Mouse (Mus musculus) stomach, postnatal 0 days (tissue): ENCODE data around the gene Kank1. TPM values are rescaled to one million over a fixed set of nuclear protein-coding genes. Genes with fewer than 3 reads are reported as not detected.

Experiments used
- ATAC-seq: fragments of 200-750 bp; cut with Nextera tagmentation; 2 replicates; pipeline ENCODE4 v1.8.0; 2017; ENCODE audit not compliant: low FRiP score, low TSS enrichment
- DNase-seq: peaks from one replicate; pipeline ENCODE4 v3.0.0-alpha.2; 2016; ENCODE audit warnings: low spot score
- H3K27ac ChIP-seq: fragments of 300-500 bp; sonication (generic); replicated peaks from 2 replicates; pipeline ENCODE4 v1.5.1; 2014; ENCODE audit warnings: mild to moderate bottlenecking, control low read depth
- H3K27me3 ChIP-seq: fragments of 300-500 bp; sonication (generic); 2 replicates; pipeline ENCODE4 v1.6.1; 2014; ENCODE audit warnings: low read length; ENCODE audit not compliant: control insufficient read depth, insufficient read depth
- H3K36me3 ChIP-seq: fragments of 300-500 bp; sonication (generic); 2 replicates; pipeline ENCODE4 v1.6.1; 2014; ENCODE audit warnings: low read length, mixed read lengths; ENCODE audit not compliant: control insufficient read depth, insufficient read depth
- H3K4me1 ChIP-seq: fragments of 300-500 bp; sonication (generic); replicated peaks from 2 replicates; pipeline ENCODE4 v1.6.1; 2014; ENCODE audit warnings: antibody characterized with exemption; ENCODE audit not compliant: control insufficient read depth, insufficient read depth
- H3K4me2 ChIP-seq: fragments of 300-500 bp; sonication (generic); replicated peaks from 2 replicates; pipeline ENCODE4 v1.6.1; 2014; ENCODE audit warnings: low read depth, mild to moderate bottlenecking, control low read depth, moderate library complexity
- H3K4me3 ChIP-seq: fragments of 300-500 bp; sonication (generic); 2 replicates; pipeline ENCODE4 v1.5.1; 2014; ENCODE audit warnings: low read depth, low read length, control low read depth
- H3K9ac ChIP-seq: fragments of 300-500 bp; sonication (generic); 2 replicates; pipeline ENCODE4 v1.6.1; 2014; ENCODE audit warnings: mild to moderate bottlenecking, low read length, control low read depth, mixed read lengths
- H3K9me3 ChIP-seq: fragments of 300-500 bp; sonication (generic); 2 replicates; pipeline ENCODE4 v1.6.1; 2016; ENCODE audit warnings: low read length; ENCODE audit not compliant: control insufficient read depth
- CTCF ChIP-seq: IDR thresholded peaks from 2 replicates; pipeline ENCODE4 v1.5.1; 2016; ENCODE audit warnings: antibody characterized with exemption, low read depth, mild to moderate bottlenecking, moderate library complexity
- EP300 ChIP-seq: optimal IDR thresholded peaks from 2 replicates; pipeline ENCODE3; 2016; ENCODE audit warnings: antibody characterized with exemption
- WGBS: fragments of 180-500 bp; shearing (Covaris S2); extraction: QIAGEN DNeasy Blood & Tissue Kit; methylation state at CpG from one replicate; pipeline ENCODE4 v1.1.7; 2014; 5-methylcytosine and 5-hydroxymethylcytosine counted together
- polyA plus RNA-seq: library from polyadenylated mRNA; unstranded; fragments of >200 nt; fragmentation: Nextera tagmentation; extraction: Ambion mirVana; gene quantifications from 2 replicates; pipeline ENCODE4 v1.2.1, GENCODE M21; 2015

Kank1 gene
- polyA plus RNA-seq, 1 experiment from 2014 or later: 24.5 TPM

GRCm38 (mm10) chr19:25351257-25351955 is 114.6 kb downstream of the Kank1 start:
- 31% methylated on average over 15 of the region's 15 CpGs for WGBS
- Histone ChIP-seq H3K4me2 (no peak overlapping the region), H3K4me1 (no peaks in the 10 kb centered on the region), H3K27ac (no peak overlapping the region), H3K9ac (no peak overlapping the region), H3K4me3 (no peak overlapping the region), H3K36me3 (no peaks in the 10 kb centered on the region), H3K27me3 (no peaks in the 10 kb centered on the region), H3K9me3 (no peaks in the 10 kb centered on the region)
- no peak for ATAC-seq
- no peak for TF ChIP-seq CTCF
- no peak for TF ChIP-seq EP300
- DNase-seq: no peak

GRCm38 (mm10) chr19:25357094-25357493 is 120.3 kb downstream of the Kank1 start:
- Histone ChIP-seq H3K9ac (no peak overlapping the region), H3K4me2 (no peak overlapping the region), H3K9me3 (no peaks in the 10 kb centered on the region), H3K36me3 (no peaks in the 10 kb centered on the region), H3K4me1 (0 out of 2 replicates have a peak, but pooled peaks cover 2% of the 10 kb centered on the region), H3K4me3 (no peak overlapping the region), H3K27me3 (no peaks in the 10 kb centered on the region), H3K27ac (peak overlapping the region; percentile 31; the same call in 1 of the 2 replicates)
- TF ChIP-seq EP300 (no peak), CTCF (no peak)
- DNase-seq (no peak), ATAC-seq (no peak)
- 27% methylated on average over 11 of the region's 11 CpGs for WGBS

GRCm38 (mm10) chr19:25358486-25359120 is 121.8 kb downstream of the Kank1 start:
- ATAC-seq (no peak), DNase-seq (no peak)
- no peaks in the 10 kb centered on the region for H3K27me3 ChIP-seq
- no peak overlapping the region for H3K9ac ChIP-seq
- 59% methylated on average over 8 of the region's 8 CpGs for WGBS
- no peak overlapping the region for H3K4me3 ChIP-seq
- H3K4me2 ChIP-seq: no peak overlapping the region
- no peak for TF ChIP-seq CTCF
- no peak for TF ChIP-seq EP300
- no peaks in the 10 kb centered on the region for H3K9me3 ChIP-seq
- H3K27ac ChIP-seq: no peak overlapping the region
- H3K36me3 ChIP-seq: no peaks in the 10 kb centered on the region
- 0 out of 2 replicates have a peak, but pooled peaks cover 2% of the 10 kb centered on the region for H3K4me1 ChIP-seq

DNA sequence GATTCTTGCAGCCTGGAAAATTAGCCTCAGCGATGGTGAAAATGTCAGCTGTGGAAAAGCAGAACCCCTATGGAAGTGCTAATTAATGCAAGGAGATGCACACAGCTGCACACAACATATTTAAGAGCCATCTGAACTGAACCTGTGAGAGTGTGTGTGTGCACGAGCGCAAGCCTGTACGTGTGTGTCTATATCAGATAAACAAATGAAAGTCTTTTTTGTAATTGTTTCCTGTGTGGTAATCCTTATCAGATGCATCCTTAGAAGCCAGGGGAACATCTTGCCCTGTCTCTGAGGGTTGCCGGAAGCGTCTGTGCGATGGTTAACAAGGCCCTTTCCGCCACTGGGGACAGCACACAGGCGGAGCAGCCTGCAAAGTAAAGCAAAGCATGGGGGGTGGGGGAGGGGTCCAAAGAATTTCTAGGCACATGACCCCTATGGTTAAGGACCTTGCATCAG is 123.8 kb downstream of the Kank1 start:
- Histone ChIP-seq H3K9me3 (no peaks in the 10 kb centered on the region), H3K9ac (no peak overlapping the region; the same call in 1 of the 2 replicates), H3K27me3 (no peaks in the 10 kb centered on the region), H3K4me3 (no peak overlapping the region), H3K36me3 (no peaks in the 10 kb centered on the region), H3K27ac (no peak overlapping the region), H3K4me2 (no peak overlapping the region), H3K4me1 (0 out of 2 replicates have a peak, but pooled peaks cover 2% of the 10 kb centered on the region)
- DNase-seq: no peak
- no peak for ATAC-seq
- WGBS: 48% methylated on average over 9 of the region's 9 CpGs
- TF ChIP-seq CTCF: peak; percentile 35
- TF ChIP-seq EP300: no peak

DNA sequence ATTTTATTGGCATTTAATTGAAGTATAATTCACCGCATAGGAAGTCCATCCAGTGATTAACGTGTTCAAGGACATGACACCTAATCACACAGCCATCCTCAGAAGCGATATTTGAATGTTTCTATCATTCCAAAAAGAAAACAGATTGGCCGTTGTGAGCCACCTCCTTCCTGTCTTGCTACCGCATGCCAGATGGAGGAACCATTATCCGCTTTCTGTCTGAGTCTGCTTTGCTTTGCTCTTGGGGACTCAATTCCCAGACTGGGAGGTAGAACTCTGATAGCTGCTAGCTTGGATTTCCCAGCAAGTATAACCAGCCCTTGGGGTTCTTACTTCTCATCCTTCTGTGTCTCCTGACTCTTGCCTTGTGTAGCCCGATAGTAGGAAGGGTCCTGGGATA is 125.2 kb downstream of the Kank1 start:
- 0 out of 2 replicates have a peak, but pooled peaks cover 2% of the 10 kb centered on the region for H3K4me1 ChIP-seq
- DNase-seq (no peak), ATAC-seq (no peak)
- H3K36me3 ChIP-seq: no peaks in the 10 kb centered on the region
- H3K4me3 ChIP-seq: no peak overlapping the region
- WGBS: 69% methylated on average over 7 of the region's 7 CpGs
- no peak for TF ChIP-seq CTCF
- no peak for TF ChIP-seq EP300
- H3K4me2 ChIP-seq: no peak overlapping the region
- no peak overlapping the region for H3K27ac ChIP-seq
- no peak overlapping the region for H3K9ac ChIP-seq
- H3K9me3 ChIP-seq: no peaks in the 10 kb centered on the region
- H3K27me3 ChIP-seq: no peaks in the 10 kb centered on the region

GRCm38 (mm10) chr19:25365698-25366097 is 128.9 kb downstream of the Kank1 start:
- no peak overlapping the region for H3K27ac ChIP-seq
- no peak overlapping the region for H3K4me2 ChIP-seq
- ATAC-seq: no peak
- no peak for TF ChIP-seq EP300
- no peak for TF ChIP-seq CTCF
- H3K9ac ChIP-seq: no peak overlapping the region
- no peak overlapping the region for H3K4me3 ChIP-seq
- H3K4me1 ChIP-seq: 0 out of 2 replicates have a peak, but pooled peaks cover 2% of the 10 kb centered on the region
- H3K9me3 ChIP-seq: no peaks in the 10 kb centered on the region
- no peak for DNase-seq
- H3K27me3 ChIP-seq: no peaks in the 10 kb centered on the region
- WGBS: 79% methylated on average over 5 of the region's 5 CpGs
- no peaks in the 10 kb centered on the region for H3K36me3 ChIP-seq
